Mouse (Mus musculus) lung, adult 2 months (tissue): ENCODE results near the gene Hoxa7.

Experiments
- CTCF ChIP-seq: fragments of 200-500 bp; IDR thresholded peaks from 2 replicates; pipeline ENCODE4 v1.5.1; 2011; ENCODE audit warnings: mild to moderate bottlenecking, low read length, control low read depth; ENCODE audit not compliant: insufficient read depth
- POLR2A ChIP-seq: fragments of 200-500 bp; IDR thresholded peaks from 2 replicates; pipeline ENCODE4 v1.6.1; 2011; ENCODE audit warnings: low read depth, mild to moderate bottlenecking, control low read depth, low read length, borderline replicate concordance; ENCODE audit errors: extremely low read depth

DNA sequence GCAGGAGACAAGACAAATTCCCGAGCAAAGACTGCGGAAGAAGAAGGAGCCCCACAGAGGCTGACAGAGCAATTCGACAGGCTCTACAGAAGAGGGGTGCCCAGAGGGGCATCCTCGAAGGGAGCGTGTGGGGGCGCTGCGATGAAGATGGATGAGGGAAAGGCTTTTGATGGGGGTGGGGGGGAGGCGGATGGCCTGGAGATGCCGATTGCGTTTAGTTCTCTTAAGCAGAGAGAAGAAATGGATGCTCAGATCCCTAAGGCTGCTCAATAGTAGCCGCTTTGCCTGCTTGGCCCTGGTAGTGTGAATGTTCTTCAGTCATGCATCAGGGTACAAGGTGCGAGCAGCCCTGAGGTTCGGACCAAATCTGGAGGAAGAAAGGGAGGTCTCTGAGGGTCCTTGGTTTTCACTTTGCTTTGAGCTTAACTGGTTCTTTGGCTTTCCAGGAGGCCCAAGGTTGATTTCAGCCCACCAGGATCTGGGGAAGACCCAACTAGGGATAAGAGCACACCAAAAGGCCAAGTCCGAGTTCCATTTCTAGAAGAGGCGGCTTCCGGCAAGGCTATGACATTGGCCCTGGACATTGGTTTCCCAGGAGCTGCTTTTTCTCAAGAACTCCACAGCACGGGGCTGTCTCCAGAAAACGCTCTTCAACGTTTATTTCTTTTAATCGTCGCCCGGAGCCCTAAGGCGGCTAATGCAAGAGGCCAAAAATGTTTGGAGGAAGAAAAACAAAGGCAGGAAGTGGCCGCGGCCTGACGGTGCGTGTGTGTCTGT lies 27.2 kb upstream of the Hoxa7 start:
- TF ChIP-seq POLR2A (no peak), CTCF (no peak)
